Mouse (Mus musculus): ENCODE data around the gene Veph1. TPM values are rescaled to one million over a fixed set of nuclear protein-coding genes. Genes with fewer than 3 reads are reported as not detected.

Gene Veph1
- polyA plus RNA-seq (2012; rRNA removed): not detected in 2 replicates

DNA sequence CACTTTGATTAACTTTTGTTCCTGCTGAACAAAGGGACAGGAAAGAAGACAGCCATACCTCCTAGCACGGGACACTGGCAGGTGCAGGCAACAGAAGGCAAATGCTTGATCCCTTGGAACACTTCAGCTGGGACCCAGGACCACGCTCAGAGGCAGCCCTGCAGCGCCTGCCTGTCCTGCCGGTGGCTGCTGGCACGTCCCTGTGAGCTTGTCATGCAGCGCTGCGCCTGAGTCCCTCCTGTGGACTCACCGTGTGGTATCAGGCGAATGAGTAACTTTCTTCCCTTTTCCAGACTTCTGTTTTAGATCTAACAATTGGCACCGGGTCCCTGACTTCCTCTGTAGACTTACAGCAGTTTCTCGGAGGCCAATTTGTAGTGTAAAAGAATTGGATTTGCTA is at the start of gene Veph1:
Gene Veph1, minus strand, starts transcription at position 293 of the 400 bp plus-strand sequence.

DNA sequence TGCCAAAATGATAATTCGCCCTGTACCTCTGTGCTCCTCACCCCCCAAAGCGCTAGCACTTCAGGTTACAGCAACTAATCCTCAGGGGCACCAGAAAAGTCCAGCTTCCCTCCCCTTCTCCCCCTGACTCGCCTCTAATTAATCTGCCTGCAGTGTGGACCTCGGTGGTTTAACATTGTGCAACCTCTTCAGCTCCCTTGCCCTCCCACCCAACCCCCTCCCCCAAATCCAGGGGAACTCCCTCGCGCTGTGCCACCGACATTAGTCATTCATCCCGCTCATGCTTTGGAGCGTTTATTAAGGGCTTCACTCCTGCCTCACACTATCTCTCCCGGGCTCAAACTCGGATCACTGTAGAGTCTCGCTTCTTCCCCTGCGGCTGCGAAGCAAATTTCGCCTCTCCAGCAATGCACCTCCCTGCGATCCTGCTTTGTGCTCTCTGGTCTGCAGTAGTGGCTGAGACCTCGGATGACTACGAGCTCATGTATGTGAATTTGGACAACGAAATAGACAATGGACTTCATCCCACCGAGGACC is 76.9 kb downstream of the Veph1 start, which contains the start of gene Ptx3:
Gene Ptx3, plus strand, starts transcription at position 256 of the 537 bp plus-strand sequence.

Other genes with a start within 250 kb of the Veph1 start
- gene Ptx3, start 76.9 kb downstream of the Veph1 start, polyA plus RNA-seq (2012; rRNA removed): 0.07 and 0.42 TPM in 2 replicates

Measured in colon, adult 2 months (tissue).